Mouse (Mus musculus) kidney, adult 2 months (tissue): ENCODE data around the gene Sptan1.

Experiments
- CTCF ChIP-seq: fragments of 200-500 bp; conservative IDR thresholded peaks from 2 replicates; pipeline ENCODE4 v1.5.1; 2011; ENCODE audit warnings: low read depth, mild to moderate bottlenecking, control low read depth, low read length, moderate library complexity, mixed read lengths; ENCODE audit not compliant: insufficient read depth, insufficient read length
- POLR2A ChIP-seq: fragments of 200-500 bp; IDR thresholded peaks from one replicate; pipeline ENCODE4 v1.6.1; 2011; ENCODE audit warnings: low read depth, low read length, control low read depth

GRCm38 (mm10) chr2:29964354-29965249 is 758 bp upstream of the Sptan1 start:
- TF ChIP-seq CTCF, result no peak
- no peak for TF ChIP-seq POLR2A
